Mouse (Mus musculus): Measurements from ENCODE around the gene Repin1. TPM values are rescaled to one million over a fixed set of nuclear protein-coding genes. Genes with fewer than 3 reads are reported as not detected.
A peak's percentile ranks its signal among the peaks of the same experiment; 100 is the strongest.

Repin1 gene
- polyA plus RNA-seq, 1 experiment from 2014 or later: 37.4 TPM

- no peak for ATAC-seq (replicated peaks; ENCODE audit: low FRiP score, low read depth)
- no peak for TF ChIP-seq CTCF (IDR thresholded peaks at IDR 0.05; ENCODE audit: low read depth)
- no peaks in the 10 kb centered on the region for H3K27me3 ChIP-seq (ENCODE audit: insufficient read depth, low read length)
Observed at GRCm38 (mm10) chr6:48635105-48635504, 41.4 kb downstream of the Repin1 start.

GRCm38 (mm10) chr6:48636515-48636914 is 42.8 kb downstream of the Repin1 start:
- Histone ChIP-seq H3K36me3 (ENCODE audit: insufficient read depth, low read length) (no peaks in the 10 kb centered on the region), H3K27ac (no peak overlapping the region), H3K4me3 (replicated peaks; ENCODE audit: low read depth, low read length) (no peak overlapping the region), H3K9me3 (replicated peaks; ENCODE audit: low read length) (no peaks in the 10 kb centered on the region), H3K9ac (ENCODE audit: low read depth, low read length) (no peak overlapping the region), H3K4me2 (ENCODE audit: low read length) (no peak overlapping the region), H3K27me3 (ENCODE audit: insufficient read depth, low read length) (no peaks in the 10 kb centered on the region), H3K4me1 (replicated peaks; ENCODE audit: insufficient read depth, low read length) (no peaks in the 10 kb centered on the region)
- DNase-seq (ENCODE audit: low spot score) (no peak), ATAC-seq (replicated peaks; ENCODE audit: low FRiP score, low read depth) (no peak)
- TF ChIP-seq CTCF (IDR thresholded peaks at IDR 0.05; ENCODE audit: low read depth): no peak
- WGBS: 68% methylated on average over 6 of the region's 6 CpGs

More at GRCm38 (mm10) chr6:48635105-48635504, 41.4 kb downstream of the Repin1 start:
- no peaks in the 10 kb centered on the region for H3K4me1 ChIP-seq (replicated peaks; ENCODE audit: insufficient read depth, low read length)
- H3K9me3 ChIP-seq (replicated peaks; ENCODE audit: low read length): no peaks in the 10 kb centered on the region
- H3K36me3 ChIP-seq (ENCODE audit: insufficient read depth, low read length): no peaks in the 10 kb centered on the region
- H3K27ac ChIP-seq: no peak overlapping the region
- H3K4me2 ChIP-seq (ENCODE audit: low read length): no peak overlapping the region
- 78% methylated on average over 2 of the region's 2 CpGs for WGBS
- H3K4me3 ChIP-seq (replicated peaks; ENCODE audit: low read depth, low read length): no peak overlapping the region
- DNase-seq (ENCODE audit: low spot score): no peak
- no peak overlapping the region for H3K9ac ChIP-seq (ENCODE audit: low read depth, low read length)

GRCm38 (mm10) chr6:48637811-48638500 is 44.3 kb downstream of the Repin1 start:
- ATAC-seq (replicated peaks; ENCODE audit: low FRiP score, low read depth) (no peak), DNase-seq (ENCODE audit: low spot score) (no peak)
- Histone ChIP-seq H3K4me3 (replicated peaks; ENCODE audit: low read depth, low read length) (no peak overlapping the region), H3K9me3 (replicated peaks; ENCODE audit: low read length) (no peaks in the 10 kb centered on the region), H3K9ac (ENCODE audit: low read depth, low read length) (no peak overlapping the region), H3K27me3 (ENCODE audit: insufficient read depth, low read length) (no peaks in the 10 kb centered on the region), H3K36me3 (ENCODE audit: insufficient read depth, low read length) (no peaks in the 10 kb centered on the region), H3K4me2 (ENCODE audit: low read length) (no peak overlapping the region), H3K4me1 (replicated peaks; ENCODE audit: insufficient read depth, low read length) (no peaks in the 10 kb centered on the region), H3K27ac (no peak overlapping the region)
- 57% methylated on average over 6 of the region's 6 CpGs for WGBS
- no peak for TF ChIP-seq CTCF (IDR thresholded peaks at IDR 0.05; ENCODE audit: low read depth)

GRCm38 (mm10) chr6:48638553-48638952 is 44.9 kb downstream of the Repin1 start:
- no peak for DNase-seq (ENCODE audit: low spot score)
- no peaks in the 10 kb centered on the region for H3K27me3 ChIP-seq (ENCODE audit: insufficient read depth, low read length)
- H3K9me3 ChIP-seq (replicated peaks; ENCODE audit: low read length): no peaks in the 10 kb centered on the region
- no peaks in the 10 kb centered on the region for H3K36me3 ChIP-seq (ENCODE audit: insufficient read depth, low read length)
- no peak overlapping the region for H3K9ac ChIP-seq (ENCODE audit: low read depth, low read length)
- H3K4me3 ChIP-seq (replicated peaks; ENCODE audit: low read depth, low read length): no peak overlapping the region
- no peak overlapping the region for H3K4me2 ChIP-seq (ENCODE audit: low read length)
- H3K4me1 ChIP-seq (replicated peaks; ENCODE audit: insufficient read depth, low read length): no peaks in the 10 kb centered on the region
- no peak for TF ChIP-seq CTCF (IDR thresholded peaks at IDR 0.05; ENCODE audit: low read depth)
- 58% methylated on average over 2 of the region's 2 CpGs for WGBS
- ATAC-seq (replicated peaks; ENCODE audit: low FRiP score, low read depth): no peak
- H3K27ac ChIP-seq: no peak overlapping the region

DNA sequence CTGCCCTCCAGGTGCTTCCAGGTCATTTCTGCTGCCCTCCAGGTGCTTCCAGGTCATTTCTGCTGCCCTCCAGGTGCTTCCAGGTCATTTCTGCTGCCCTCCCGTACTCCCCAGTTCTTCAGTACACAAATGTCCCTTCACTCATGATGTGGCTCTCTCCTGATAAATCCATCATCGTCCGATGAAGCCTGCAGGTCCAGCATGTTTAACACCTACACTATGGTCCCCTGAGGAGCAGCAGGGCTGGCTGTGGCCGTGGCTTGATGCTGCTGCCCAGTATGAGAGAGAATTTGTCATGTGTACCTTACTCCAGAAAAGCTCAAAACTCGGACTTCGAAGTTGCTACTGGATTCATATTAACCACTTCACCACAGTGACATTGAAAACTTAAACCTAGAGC is 47.7 kb downstream of the Repin1 start:
- Histone ChIP-seq H3K4me2 (ENCODE audit: low read length) (no peak overlapping the region), H3K27me3 (ENCODE audit: insufficient read depth, low read length) (no peaks in the 10 kb centered on the region), H3K4me3 (replicated peaks; ENCODE audit: low read depth, low read length) (no peak overlapping the region), H3K27ac (no peak overlapping the region), H3K9ac (ENCODE audit: low read depth, low read length) (no peak overlapping the region), H3K36me3 (ENCODE audit: insufficient read depth, low read length) (no peaks in the 10 kb centered on the region), H3K9me3 (replicated peaks; ENCODE audit: low read length) (no peaks in the 10 kb centered on the region), H3K4me1 (replicated peaks; ENCODE audit: insufficient read depth, low read length) (no peaks in the 10 kb centered on the region)
- ATAC-seq (replicated peaks; ENCODE audit: low FRiP score, low read depth) (no peak), DNase-seq (ENCODE audit: low spot score) (no peak)
- no peak for TF ChIP-seq CTCF (IDR thresholded peaks at IDR 0.05; ENCODE audit: low read depth)
- WGBS: 68% methylated on average over 6 of the region's 6 CpGs

- no peaks in the 10 kb centered on the region for H3K27me3 ChIP-seq (ENCODE audit: insufficient read depth, low read length)
- H3K9me3 ChIP-seq (replicated peaks; ENCODE audit: low read length): no peaks in the 10 kb centered on the region
- TF ChIP-seq CTCF (IDR thresholded peaks at IDR 0.05; ENCODE audit: low read depth): peak; percentile 80
- H3K27ac ChIP-seq: no peak overlapping the region
- no peak overlapping the region for H3K9ac ChIP-seq (ENCODE audit: low read depth, low read length)
- no peak for ATAC-seq (replicated peaks; ENCODE audit: low FRiP score, low read depth)
- peak; percentile 89 for DNase-seq (ENCODE audit: low spot score)
- 18% methylated on average over 4 of the region's 4 CpGs for WGBS
- no peaks in the 10 kb centered on the region for H3K36me3 ChIP-seq (ENCODE audit: insufficient read depth, low read length)
- H3K4me1 ChIP-seq (replicated peaks; ENCODE audit: insufficient read depth, low read length): no peaks in the 10 kb centered on the region
- H3K4me2 ChIP-seq (ENCODE audit: low read length): no peak overlapping the region
- no peak overlapping the region for H3K4me3 ChIP-seq (replicated peaks; ENCODE audit: low read depth, low read length)
Observed at GRCm38 (mm10) chr6:48642764-48643292, 49.1 kb downstream of the Repin1 start.
